Mouse (Mus musculus): ENCODE measurements around the gene Prcd. TPM values are rescaled to one million over a fixed set of nuclear protein-coding genes. Genes with fewer than 3 reads are reported as not detected.
A peak's percentile ranks its signal among the peaks of the same experiment; 100 is the strongest.

Gene Prcd
- polyA plus RNA-seq, 1 experiment, result 14.2 TPM

- Histone ChIP-seq H3K27ac (ENCODE audit: insufficient read depth, low read length) (no peak overlapping the region), H3K4me3 (replicated peaks; ENCODE audit: insufficient read depth, low read depth, low read length) (no peak overlapping the region), H3K4me1 (ENCODE audit: control insufficient read depth, insufficient read depth, low read length) (peaks cover 14% of the 10 kb centered on the region), H3K27me3 (ENCODE audit: control insufficient read depth, insufficient read depth, low read length) (no peaks in the 10 kb centered on the region)
- TF ChIP-seq CTCF (IDR thresholded peaks at IDR 0.05; ENCODE audit: borderline replicate concordance, insufficient read depth, low read depth, low read length), result no peak
- TF ChIP-seq POLR2A (IDR thresholded peaks at IDR 0.05; ENCODE audit: borderline replicate concordance, insufficient read depth, low read length), result no peak
- DNase-seq, result peak in 1 of 2 experiments; percentile 15
- WGBS, result 43% methylated on average over 3 of the region's 3 CpGs
These were observed 11.6 kb upstream of the Prcd start for GRCm38 (mm10) chr11:116641731-116642130.

DNA sequence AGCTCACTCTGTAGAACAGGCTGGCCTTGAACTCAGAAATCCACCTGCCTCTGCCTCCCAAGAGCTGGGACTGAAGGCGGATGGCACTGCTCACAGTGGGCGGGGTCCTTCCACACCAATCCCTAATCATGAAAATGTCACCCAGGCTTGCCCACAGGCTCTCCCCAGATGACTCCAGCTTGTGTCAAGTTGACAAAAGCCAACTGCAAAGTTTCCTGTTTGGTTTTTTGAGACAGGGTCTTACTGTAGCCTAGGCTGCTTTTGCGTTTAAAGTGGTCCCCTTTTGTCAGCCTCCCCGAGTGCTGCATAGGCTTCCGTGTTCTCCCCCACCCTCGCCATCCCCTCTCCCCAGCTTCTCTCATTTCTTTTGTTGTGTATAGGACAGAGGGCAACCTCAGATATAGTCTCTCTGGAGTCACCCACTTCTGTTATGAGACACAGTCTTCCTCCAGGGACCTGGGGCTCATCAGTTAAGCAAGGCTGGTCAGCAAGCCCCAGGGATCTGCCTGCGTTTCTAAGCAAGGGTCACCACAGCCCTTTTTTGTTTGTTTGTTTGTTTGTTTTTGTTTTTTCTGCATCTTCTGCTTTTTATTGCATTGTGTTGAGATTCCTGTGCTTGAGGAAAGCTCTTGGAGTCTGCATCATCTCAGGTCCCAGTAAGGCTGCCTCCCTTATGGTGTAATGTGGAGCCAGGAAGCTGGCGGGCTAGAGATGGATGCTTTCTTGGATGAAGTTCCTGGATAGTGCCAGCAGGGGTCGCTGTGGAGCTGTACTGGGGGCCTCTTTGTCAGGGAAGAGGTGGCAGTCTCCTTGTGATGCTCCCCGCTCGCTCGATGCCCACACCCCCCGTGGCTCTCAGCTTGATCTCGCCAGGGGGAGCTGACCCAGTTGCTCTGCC is 10.4 kb upstream of the Prcd start:
- Histone ChIP-seq H3K27ac (ENCODE audit: insufficient read depth, low read length) (peak overlapping the region; percentile 44; the same call in 1 of the 2 replicates), H3K4me1 (ENCODE audit: control insufficient read depth, insufficient read depth, low read length) (peaks cover 14% of the 10 kb centered on the region), H3K4me3 (replicated peaks; ENCODE audit: insufficient read depth, low read depth, low read length) (peak overlapping the region; percentile 39), H3K27me3 (ENCODE audit: control insufficient read depth, insufficient read depth, low read length) (no peaks in the 10 kb centered on the region)
- 42% methylated on average over 14 of the region's 14 CpGs for WGBS
- TF ChIP-seq POLR2A (IDR thresholded peaks at IDR 0.05; ENCODE audit: borderline replicate concordance, insufficient read depth, low read length), result no peak
- TF ChIP-seq CTCF (IDR thresholded peaks at IDR 0.05; ENCODE audit: borderline replicate concordance, insufficient read depth, low read depth, low read length), result peak; percentile 97
- peak; percentile 88 to 96 for DNase-seq

- WGBS, result 18% methylated on average over 19 of the region's 19 CpGs
- Histone ChIP-seq H3K4me3 (replicated peaks; ENCODE audit: insufficient read depth, low read depth, low read length) (peak overlapping the region; percentile 39), H3K27me3 (ENCODE audit: control insufficient read depth, insufficient read depth, low read length) (no peaks in the 10 kb centered on the region), H3K4me1 (ENCODE audit: control insufficient read depth, insufficient read depth, low read length) (peaks cover 14% of the 10 kb centered on the region), H3K27ac (ENCODE audit: insufficient read depth, low read length) (peak overlapping the region; percentile 44; the same call in 1 of the 2 replicates)
- DNase-seq, result peak; percentile 52 to 66
- TF ChIP-seq POLR2A (IDR thresholded peaks at IDR 0.05; ENCODE audit: borderline replicate concordance, insufficient read depth, low read length) (no peak), CTCF (IDR thresholded peaks at IDR 0.05; ENCODE audit: borderline replicate concordance, insufficient read depth, low read depth, low read length) (no peak)
These were observed 9.6 kb upstream of the Prcd start for GRCm38 (mm10) chr11:116643579-116644224.

- Histone ChIP-seq H3K4me1 (ENCODE audit: control insufficient read depth, insufficient read depth, low read length) (peaks cover 14% of the 10 kb centered on the region), H3K27me3 (ENCODE audit: control insufficient read depth, insufficient read depth, low read length) (no peaks in the 10 kb centered on the region), H3K4me3 (replicated peaks; ENCODE audit: insufficient read depth, low read depth, low read length) (no peak overlapping the region), H3K27ac (ENCODE audit: insufficient read depth, low read length) (0 out of 2 replicates have a peak overlapping the region, but pooled peaks have one; percentile 10)
- no peak for TF ChIP-seq POLR2A (IDR thresholded peaks at IDR 0.05; ENCODE audit: borderline replicate concordance, insufficient read depth, low read length)
- TF ChIP-seq CTCF (IDR thresholded peaks at IDR 0.05; ENCODE audit: borderline replicate concordance, insufficient read depth, low read depth, low read length), result no peak
- peak; percentile 17 to 49 for DNase-seq
- 47% methylated on average over 21 of the region's 21 CpGs for WGBS
These were observed 8.9 kb upstream of the Prcd start for GRCm38 (mm10) chr11:116644225-116645112.

DNA sequence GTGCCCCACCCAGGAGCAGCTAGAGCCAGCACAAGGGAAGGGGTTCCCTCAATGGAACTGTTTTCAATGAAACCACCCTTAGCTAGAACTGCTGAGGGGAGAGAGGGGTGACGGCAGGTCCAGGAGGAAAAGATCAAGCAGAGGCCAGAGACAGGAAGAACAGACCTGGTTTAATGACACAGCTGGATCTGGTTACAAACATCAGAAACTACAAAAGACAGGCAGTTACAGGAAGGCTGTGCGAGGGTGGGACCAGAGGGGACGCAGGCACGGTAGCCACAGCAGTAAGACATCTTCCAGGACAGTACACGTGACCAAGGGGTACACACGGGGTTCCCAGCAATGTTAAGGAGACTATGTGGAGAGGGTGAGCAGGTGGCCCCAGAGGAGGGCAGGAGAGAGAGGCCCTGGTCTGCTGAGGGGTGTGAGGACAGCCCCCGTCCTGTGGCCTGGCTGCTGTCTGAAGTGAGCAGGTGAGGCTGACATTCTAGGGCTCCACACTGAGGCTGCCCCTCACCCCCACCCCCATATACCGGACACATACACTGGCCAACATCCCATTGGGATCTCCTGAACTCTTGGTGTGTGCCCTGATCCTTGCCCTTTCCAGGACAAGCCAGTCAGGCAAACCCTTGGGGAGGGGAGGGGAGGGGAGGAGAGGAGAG is 7.8 kb upstream of the Prcd start:
- WGBS, result 88% methylated on average over 8 of the region's 8 CpGs
- H3K4me3 ChIP-seq (replicated peaks; ENCODE audit: insufficient read depth, low read depth, low read length), result no peak overlapping the region
- no peak for TF ChIP-seq CTCF (IDR thresholded peaks at IDR 0.05; ENCODE audit: borderline replicate concordance, insufficient read depth, low read depth, low read length)
- no peak for TF ChIP-seq POLR2A (IDR thresholded peaks at IDR 0.05; ENCODE audit: borderline replicate concordance, insufficient read depth, low read length)
- peak in 1 of 2 experiments; percentile 8 for DNase-seq
- H3K27ac ChIP-seq (ENCODE audit: insufficient read depth, low read length), result no peak overlapping the region
- no peaks in the 10 kb centered on the region for H3K27me3 ChIP-seq (ENCODE audit: control insufficient read depth, insufficient read depth, low read length)
- peaks cover 14% of the 10 kb centered on the region for H3K4me1 ChIP-seq (ENCODE audit: control insufficient read depth, insufficient read depth, low read length)

GRCm38 (mm10) chr11:116646136-116646535 is 7.2 kb upstream of the Prcd start:
- Histone ChIP-seq H3K27me3 (ENCODE audit: control insufficient read depth, insufficient read depth, low read length) (no peaks in the 10 kb centered on the region), H3K27ac (ENCODE audit: insufficient read depth, low read length) (no peak overlapping the region), H3K4me1 (ENCODE audit: control insufficient read depth, insufficient read depth, low read length) (peaks cover 17% of the 10 kb centered on the region), H3K4me3 (replicated peaks; ENCODE audit: insufficient read depth, low read depth, low read length) (no peak overlapping the region)
- WGBS, result 63% methylated on average over 11 of the region's 11 CpGs
- DNase-seq, result peak in 1 of 2 experiments; percentile 16
- TF ChIP-seq POLR2A (IDR thresholded peaks at IDR 0.05; ENCODE audit: borderline replicate concordance, insufficient read depth, low read length) (no peak), CTCF (IDR thresholded peaks at IDR 0.05; ENCODE audit: borderline replicate concordance, insufficient read depth, low read depth, low read length) (no peak)

- H3K4me3 ChIP-seq (replicated peaks; ENCODE audit: insufficient read depth, low read depth, low read length), result no peak overlapping the region
- H3K27me3 ChIP-seq (ENCODE audit: control insufficient read depth, insufficient read depth, low read length), result no peaks in the 10 kb centered on the region
- peak in 1 of 2 experiments; percentile 12 for DNase-seq
- H3K4me1 ChIP-seq (ENCODE audit: control insufficient read depth, insufficient read depth, low read length), result peaks cover 22% of the 10 kb centered on the region
- H3K27ac ChIP-seq (ENCODE audit: insufficient read depth, low read length), result no peak overlapping the region
- no peak for TF ChIP-seq CTCF (IDR thresholded peaks at IDR 0.05; ENCODE audit: borderline replicate concordance, insufficient read depth, low read depth, low read length)
- TF ChIP-seq POLR2A (IDR thresholded peaks at IDR 0.05; ENCODE audit: borderline replicate concordance, insufficient read depth, low read length), result no peak
- WGBS, result 86% methylated on average over 7 of the region's 7 CpGs
These were observed 6.6 kb upstream of the Prcd start for GRCm38 (mm10) chr11:116646771-116647170.
